17 mouse cellular contexts compared by ENCODE assay signal in the genomic region with DNA sequence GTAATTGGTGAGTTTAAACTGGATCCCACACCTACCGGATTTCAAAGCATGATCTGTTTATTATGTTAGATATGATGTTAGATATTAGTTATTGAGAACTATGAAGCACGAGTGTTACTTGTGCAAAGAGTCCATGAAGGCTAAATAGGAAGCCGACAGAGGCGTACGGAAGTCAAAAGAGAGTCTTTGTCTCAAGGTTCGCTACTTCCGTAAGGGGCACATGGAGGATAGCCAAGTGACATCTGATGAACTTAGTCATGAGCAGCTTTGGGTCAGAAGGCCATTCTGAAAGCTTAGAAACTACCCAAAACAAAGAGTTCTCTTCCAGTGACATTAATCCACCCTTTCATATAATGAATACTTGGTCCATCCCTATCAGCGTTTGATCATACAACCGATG.
"Had no signal": no experiment of that assay in that cellular context is flagged by ENCODE, and none has a peak within 500 bp of the region (broad histone marks: within the 10 kb centered on the region; RNA-seq: fewer than 3 reads in every experiment).

No protein-coding gene starts in this region.

- ATAC-seq: lung, postnatal 0 days; midbrain, embryonic 13.5 days; midbrain, embryonic 15.5 days had no signal

- H3K4me3 ChIP-seq: lung, embryonic 15.5 days; megakaryocyte, embryonic 14.5 days; midbrain, embryonic 13.5 days; midbrain, embryonic 15.5 days; neural tube, embryonic 12.5 days; stomach, embryonic 15.5 days had no signal

- H3K4me1 ChIP-seq: midbrain, embryonic 15.5 days; neural tube, embryonic 12.5 days; stomach, embryonic 15.5 days had no signal

- H3K27ac ChIP-seq: lung, embryonic 15.5 days; macrophage; midbrain, embryonic 13.5 days; midbrain, embryonic 15.5 days; neural tube, embryonic 12.5 days; stomach, embryonic 15.5 days; stomach, postnatal 0 days had no signal

- H3K9me3 ChIP-seq: lung, embryonic 15.5 days; midbrain, embryonic 13.5 days; midbrain, embryonic 15.5 days; neural tube, embryonic 12.5 days; stomach, embryonic 15.5 days had no signal

- H3K27me3 ChIP-seq: lung, embryonic 15.5 days; midbrain, embryonic 13.5 days; midbrain, embryonic 15.5 days; neural tube, embryonic 12.5 days; stomach, embryonic 15.5 days had no signal

- DNase-seq: lung, adult 2 months; lung, postnatal 14 days; lung, postnatal 36 days; right cerebral cortex, postnatal 14 days; thymus, adult 2 months; thymus, postnatal 25 days; thymus, postnatal 4 days had no signal

- H3K4me2 ChIP-seq: lung, embryonic 15.5 days; midbrain, embryonic 11.5 days; midbrain, embryonic 13.5 days; midbrain, embryonic 15.5 days; neural tube, embryonic 12.5 days; stomach, embryonic 15.5 days had no signal

- H3K36me3 ChIP-seq: lung, embryonic 15.5 days; midbrain, embryonic 13.5 days; midbrain, embryonic 15.5 days; neural tube, embryonic 12.5 days; stomach, embryonic 15.5 days had no signal

- H3K9ac ChIP-seq: lung, embryonic 15.5 days; midbrain, embryonic 13.5 days; midbrain, embryonic 15.5 days; neural tube, embryonic 12.5 days; stomach, embryonic 15.5 days had no signal
